Mouse (Mus musculus) heart, adult 18-20 months (tissue): ENCODE data around the gene Ninj2. TPM values are rescaled to one million over a fixed set of nuclear protein-coding genes. Genes with fewer than 3 reads are reported as not detected.

Experiments
- DNase-seq, 2 experiments: peaks; one replicate each; pipeline ENCODE4 v3.0.0; 2021 to 2022; ENCODE audit warnings: mixed read lengths in 1 of 2
- total RNA-seq, 2 experiments: library from RNA; stranded (reverse); gene quantifications; 2 replicates each; pipeline ENCODE4 v1.2.3; 2021

Ninj2 gene
- total RNA-seq, 2 experiments from 2014 or later, result not detected

DNA sequence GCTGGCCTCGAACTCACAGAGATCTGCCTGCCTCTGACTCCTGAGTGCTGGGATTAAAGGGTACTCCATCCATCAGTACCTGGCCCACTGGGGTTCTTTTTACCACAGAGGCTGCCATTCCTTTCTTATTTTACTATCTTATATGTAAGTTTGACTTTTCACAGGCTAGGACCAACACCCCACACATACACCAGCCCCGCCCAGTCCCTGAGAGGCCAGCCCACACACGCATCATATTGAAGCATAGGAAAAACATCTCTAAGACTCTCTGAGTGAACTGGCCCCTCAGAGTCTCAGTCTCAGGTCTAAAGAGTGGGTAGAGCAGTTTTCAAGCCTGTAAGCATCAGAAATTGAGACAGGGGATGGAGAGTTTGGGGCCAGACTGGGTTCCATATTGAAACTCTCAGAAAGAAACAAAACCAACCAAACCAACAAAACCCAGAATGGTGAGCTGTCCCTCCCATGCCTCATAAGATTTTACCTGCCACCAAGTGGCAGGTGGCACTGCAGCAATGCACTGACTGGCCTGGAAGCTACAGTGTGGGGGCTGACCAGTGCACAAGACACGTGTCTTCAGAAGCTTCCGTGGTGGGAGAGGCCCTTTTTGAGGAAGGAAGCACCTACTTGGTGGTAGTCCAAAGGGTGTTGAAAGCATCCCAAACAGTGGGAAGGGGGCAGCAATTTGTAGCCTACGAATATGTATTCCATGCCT is 86.0 kb downstream of the Ninj2 start:
- DNase-seq, result no peak

DNA sequence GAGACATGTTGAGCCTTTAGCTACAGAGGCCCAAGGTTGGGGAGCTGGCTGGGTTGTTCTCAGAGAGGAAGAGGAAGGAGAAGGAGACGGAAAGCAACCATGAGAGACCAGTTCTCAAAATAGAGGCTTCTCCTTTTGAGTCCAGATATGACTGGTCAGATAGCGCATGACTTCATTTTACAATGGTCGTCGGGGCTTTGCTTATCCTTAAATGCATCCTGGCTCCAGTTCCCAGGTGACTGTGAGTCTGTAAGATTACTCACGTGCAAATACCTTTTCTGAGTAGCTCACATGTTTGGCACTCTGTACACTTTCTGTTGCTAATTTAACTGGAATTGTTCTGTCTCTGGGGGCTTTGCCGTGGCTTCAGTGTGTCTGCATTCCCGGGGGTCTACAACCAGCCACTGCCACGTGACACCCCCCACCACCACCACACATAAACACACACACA is 86.6 kb downstream of the Ninj2 start:
- no peak for DNase-seq

DNA sequence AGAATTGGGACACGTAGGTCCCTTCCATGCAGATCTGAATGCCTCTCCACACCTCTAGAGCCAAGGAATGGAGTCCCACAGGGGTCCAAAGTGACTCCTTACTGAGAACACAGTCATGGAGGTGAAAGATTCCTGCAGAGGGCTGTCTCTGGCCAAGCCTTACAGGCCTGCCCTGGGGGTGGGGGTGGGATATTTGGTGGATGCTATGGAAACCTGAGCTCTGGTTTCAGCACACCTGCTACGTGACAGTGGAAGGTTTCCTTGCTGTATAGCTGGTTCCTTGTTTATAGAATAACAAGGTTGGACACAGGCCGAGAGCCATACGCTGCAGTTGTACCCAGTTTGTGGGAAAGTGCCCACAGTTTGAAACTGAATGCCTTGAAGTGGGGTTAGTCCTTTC is 87.3 kb downstream of the Ninj2 start:
- DNase-seq, result no peak

DNA sequence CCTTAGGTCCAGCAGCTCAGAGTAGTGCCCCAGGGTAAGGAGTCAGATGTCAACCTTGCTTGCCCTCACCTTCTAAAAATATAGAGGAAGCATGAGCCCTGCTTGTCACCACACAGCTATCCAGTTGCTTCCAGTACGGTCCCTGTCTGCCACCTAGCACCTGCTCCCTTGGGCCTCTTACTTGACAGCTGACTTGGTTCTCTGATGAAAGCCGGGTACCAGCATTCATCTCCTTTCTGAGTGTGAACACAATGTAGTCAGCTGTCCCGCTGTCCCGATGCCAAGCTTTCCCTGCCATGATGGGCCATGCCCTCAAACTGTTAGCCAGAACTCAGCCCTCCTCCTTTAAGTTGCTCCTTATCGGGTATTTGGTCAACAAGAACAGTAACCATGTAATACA is 89.0 kb downstream of the Ninj2 start:
- peak; percentile 72 to 78 for DNase-seq

DNA sequence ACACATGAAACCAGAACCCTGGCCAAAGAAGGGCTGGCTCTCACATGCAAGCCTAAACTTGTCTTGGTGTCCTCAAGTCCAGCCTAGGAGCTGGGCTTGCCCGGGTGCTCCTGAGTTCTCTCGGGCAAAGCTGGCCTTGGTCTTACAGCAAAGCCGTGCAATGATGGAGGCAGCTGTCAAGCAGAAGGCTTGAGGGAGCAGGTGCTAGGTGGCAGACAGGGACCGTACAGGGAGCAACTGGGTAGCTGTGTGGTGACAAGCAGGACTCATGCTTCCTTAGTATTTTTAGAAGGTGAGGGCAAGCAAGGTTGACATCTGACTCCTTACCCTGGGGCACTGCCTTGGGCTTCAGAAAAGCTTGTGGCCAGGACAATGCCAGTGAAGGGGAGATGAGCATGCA is 90.6 kb downstream of the Ninj2 start:
- no peak for DNase-seq

DNA sequence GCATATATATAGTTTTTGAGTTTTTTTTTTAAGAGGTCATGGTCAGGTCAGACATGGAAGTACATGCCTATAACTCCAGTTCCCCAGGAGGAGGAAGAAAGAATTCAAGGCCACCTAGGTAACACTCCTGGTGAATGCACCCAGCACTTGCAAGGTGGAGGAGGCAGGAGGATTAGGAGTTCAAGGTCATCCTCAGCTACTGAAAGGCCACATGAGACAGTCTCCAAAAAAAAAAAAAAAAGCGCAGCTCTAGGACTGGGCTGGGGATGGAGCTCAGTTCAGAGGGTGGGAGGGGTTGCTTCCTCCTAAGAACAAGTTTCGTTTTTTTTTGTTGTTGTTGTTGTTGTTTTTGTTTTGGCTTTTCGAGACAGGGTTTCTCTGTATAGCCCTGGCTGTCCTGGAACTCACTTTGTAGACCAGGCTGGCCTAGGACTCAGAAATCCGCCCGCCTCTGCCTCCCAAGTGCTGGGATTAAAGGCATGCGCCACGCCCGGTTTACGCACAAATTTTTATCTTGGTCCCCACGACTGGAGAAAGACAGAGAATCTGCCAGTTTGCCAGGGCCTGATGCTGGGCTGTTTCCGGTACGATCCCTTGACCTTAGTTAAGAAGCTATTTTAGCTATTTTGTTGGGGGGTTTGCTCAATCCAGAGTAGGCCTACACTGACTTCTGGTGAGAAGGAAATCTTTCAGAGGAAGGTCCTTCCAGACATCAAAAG is 92.0 kb downstream of the Ninj2 start:
- DNase-seq, result no peak

DNA sequence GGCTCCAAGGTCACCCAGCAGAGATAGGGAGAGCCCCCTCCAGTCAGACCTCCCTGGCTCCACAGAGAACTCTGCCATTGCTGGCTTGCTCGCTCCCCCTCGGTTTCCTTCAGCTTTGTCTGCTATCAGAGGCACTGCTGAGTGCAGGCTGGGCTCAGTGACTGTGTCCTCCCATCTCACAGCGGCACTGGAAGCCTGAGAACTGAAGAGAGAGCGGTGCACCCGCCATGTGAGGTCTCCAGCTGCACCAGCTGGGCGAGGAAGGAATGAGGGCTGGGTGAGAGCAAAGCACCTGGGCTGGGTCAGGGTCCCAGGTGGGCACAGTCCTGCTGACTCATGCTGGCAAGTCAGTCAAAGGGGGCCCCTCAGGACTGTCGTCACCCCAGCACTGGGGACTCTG is 92.6 kb downstream of the Ninj2 start:
- no peak for DNase-seq

DNA sequence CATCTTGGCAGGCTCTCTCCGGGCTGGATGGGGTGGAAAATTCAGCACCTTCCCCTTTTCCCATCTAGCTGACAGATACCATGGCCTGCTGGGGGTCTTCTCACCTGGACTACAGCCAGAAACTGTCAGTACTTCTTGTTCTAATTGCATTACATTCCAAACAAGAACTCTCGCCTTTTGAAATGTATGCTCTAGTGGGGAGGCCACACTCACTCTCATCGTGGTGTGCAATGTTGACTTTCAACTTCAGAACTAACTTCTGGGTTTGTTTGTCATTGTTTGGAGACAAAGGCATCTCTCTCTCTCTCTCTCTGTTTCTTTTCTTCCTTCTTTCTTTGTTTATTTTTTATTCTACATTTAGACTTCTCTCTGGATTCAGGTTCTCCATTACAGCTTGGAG is 93.4 kb downstream of the Ninj2 start:
- no peak for DNase-seq

DNA sequence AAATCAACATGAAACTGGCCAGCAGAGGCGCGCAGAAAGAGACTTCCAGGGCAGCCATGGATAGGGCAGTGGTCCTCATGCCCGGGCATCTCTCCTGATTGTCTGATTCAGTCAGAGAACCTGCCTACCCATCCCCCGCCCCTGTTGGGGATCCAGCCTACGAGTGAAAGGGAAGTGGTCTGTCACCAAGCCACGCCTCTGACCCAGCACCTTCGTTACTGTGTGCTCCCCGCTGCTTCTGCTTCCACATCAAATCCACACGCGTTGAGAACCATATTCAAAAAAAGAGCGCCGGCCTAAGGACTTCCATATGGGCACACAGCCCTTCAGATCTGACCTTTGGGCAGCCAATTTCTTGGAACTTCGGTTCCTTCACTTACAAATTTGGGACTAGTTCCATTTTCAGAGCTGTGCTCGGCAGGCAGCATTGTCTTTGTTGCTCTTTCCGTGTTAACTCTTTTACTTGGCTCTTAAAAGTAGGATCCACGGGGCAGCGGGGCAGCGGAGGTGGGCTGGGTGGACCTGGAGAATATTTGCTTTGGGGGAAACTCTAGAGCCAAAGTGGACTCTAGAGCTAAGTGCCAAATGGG is 94.5 kb downstream of the Ninj2 start:
- DNase-seq, result peak; percentile 42 to 57

DNA sequence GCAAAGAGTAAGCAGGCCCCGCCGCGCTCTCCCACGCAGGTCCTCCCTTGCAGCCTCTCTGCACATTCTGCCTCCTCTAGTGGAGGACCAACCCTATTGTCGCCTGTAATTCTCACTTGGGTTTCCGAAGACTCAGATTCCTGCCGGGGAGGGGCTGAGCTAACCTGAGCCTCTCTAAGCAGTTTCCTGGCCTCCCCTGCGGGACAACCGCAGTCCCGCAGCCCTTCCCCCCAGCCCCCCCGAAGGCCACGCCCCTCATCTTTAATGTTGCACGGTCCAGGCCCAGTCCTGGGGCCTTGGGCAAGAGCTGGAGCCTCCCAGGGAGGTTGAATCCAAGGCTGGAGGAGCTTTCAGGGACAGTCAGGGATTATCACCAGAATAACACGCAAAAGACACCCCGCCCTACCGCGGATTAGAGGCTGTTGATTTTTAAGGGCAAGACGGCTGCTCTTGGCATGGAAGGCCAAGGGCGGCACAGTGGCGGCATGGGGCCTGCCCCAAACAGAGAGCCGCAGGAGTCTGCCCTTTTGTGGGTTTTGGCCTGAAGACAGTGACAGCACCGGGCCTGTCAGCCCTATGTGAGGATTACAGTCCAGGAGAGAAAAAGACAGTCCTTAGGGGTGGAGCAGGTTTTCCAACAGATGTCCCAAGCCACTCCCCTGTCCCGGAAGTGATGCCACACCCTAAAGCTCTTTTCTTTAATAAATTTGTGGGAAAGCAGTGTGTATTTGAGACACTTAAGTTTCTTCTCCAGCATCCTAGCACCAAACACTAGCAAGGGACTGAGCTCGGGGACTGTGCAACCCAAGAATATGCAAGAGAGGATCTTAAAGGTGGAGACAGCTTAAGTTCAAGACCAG is 95.5 kb downstream of the Ninj2 start:
- DNase-seq, result peak; percentile 58 to 64

DNA sequence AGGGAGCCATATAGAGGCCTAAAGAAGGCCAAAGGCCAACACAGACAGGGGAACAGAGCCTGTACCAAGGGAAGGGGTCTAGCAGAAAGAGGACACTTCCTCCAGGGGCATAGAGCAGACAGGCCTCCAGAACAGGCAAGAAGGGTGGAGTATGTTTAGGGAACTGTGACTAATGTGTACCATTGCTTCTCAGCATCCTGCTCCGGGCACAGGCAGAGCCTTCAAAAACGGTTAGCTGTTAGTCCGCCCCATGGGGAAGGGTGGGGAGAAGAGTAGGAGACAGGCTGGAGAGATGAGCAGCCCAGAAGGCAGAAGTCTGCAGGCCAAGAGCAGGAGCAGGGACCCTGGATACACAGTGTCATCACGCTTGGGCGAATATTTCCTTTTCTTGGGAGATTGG is 96.1 kb downstream of the Ninj2 start:
- peak; percentile 41 to 58 for DNase-seq

DNA sequence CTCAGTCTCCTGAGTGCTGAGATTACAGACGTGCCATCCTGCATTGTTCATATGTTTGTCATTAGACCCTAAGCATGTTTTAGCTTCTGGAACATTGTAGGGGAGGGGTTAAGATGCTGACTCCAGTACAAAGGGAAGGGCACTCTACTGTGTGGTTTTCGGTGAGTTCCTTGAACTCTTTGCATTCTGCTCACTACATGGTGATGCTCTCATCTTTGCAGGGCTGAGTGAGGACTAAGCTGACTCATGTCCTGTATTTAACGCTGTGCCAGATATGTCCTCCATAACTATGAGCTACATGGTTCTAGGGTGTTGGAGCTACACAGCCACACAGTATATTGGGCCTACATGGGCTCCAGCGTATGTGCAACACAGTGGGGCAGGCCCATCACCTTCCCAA is 97.2 kb downstream of the Ninj2 start:
- DNase-seq, result no peak

DNA sequence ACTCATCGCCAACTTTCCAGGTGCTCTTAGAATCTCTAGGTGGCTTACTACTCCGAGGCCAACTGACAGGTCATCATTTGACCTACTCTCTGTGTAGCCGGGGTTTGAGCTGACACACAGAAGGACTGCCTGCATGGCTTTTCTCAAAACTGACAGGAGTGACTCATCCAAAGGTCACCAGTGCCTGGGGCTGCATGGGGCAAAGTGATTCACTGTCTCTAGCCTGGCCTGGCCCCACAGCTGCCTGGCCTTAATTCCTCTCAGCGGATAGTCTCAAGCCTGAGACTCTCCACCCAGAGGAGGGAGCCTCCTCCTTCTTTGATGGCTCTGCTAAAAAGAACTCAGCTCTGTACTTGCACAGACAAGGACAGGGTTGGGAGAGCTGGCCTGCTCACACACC is 97.8 kb downstream of the Ninj2 start:
- DNase-seq, result peak; percentile 63 to 79

DNA sequence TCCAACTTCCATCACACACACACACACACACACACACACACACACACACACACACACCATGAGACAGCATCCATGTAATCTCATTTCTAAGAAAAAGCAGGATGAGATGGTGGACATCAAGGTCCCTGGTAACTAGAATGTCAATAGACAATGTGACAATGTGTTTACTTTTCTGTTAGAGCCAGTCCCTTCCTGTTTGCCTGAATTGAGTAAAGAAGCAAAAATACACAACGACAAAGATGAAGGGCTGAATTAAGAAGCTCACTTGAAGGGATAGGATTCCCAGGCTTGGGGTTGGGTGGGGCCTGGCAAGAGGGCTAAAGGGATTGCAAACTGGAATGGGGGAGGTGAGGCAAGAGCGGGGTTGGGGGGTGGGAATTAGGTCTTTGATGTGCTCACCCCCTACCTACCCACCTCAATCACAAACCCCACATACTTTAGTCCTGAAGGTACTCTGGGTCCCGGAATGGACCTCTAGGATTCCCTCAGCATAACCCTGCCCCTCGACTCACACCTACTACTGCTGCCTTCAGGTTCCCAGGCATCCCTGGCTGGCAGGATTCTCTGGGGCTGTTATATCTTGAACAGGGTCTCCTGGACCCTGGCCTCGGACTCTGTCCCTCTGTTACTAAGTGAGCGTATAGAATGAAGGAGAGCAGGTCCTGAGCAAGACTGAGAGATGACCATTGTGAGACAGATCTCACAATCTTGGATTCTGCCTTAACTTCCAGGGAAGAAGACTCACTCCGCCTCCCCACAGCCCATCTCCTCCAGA is 98.4 kb downstream of the Ninj2 start:
- no peak for DNase-seq

DNA sequence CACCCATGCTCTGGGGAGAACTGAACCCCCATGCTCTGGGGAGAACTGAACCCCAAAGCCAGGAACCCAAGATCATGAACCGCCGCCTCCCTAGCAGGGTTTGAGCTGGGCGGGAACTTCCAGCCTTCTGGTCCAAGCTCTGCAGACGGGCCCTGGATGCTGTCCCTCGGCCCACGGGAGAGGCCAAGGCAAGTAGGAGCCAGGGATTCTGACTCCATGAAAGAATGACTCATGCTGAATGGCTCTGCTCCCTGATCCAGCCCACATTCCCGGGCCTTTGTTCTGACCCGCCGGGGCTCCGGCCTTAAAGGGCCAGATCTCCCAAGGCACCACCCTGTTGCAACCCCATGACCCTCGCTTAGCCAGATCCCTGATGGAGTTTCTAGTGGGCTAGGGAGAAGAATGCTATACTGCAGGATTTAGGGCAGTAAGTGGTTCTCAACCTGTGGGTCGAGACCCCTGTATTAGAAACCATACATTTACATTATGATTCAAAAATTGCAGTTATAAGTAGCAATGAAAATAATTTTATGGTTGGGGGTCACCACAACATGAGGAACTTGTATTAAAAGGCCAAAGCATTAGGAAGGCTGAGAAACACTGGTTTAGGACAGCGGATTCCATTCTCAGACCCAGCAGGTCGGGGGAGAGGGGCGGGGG is 99.2 kb downstream of the Ninj2 start:
- peak; percentile 89 to 94 for DNase-seq

DNA sequence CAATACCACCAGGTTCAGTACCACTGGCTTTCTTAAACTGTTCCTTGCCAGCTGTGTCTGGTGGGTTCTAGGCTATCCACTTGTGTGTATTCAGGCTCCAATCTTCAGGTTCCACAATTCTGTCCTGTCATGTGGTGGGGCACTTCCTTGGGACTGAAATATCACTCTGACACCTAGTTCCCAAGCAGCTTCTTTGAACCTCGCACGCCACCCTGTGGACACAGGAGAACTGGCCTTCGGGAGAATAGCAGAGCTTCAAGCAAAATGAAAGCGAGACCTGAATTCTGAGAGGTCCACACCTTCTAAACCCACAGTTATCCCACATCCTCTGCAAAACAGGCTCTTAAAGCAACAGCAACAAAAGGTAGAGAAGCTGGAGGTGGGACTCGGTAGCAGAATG is 100.0 kb downstream of the Ninj2 start:
- DNase-seq, result peak; percentile 90 to 95

DNA sequence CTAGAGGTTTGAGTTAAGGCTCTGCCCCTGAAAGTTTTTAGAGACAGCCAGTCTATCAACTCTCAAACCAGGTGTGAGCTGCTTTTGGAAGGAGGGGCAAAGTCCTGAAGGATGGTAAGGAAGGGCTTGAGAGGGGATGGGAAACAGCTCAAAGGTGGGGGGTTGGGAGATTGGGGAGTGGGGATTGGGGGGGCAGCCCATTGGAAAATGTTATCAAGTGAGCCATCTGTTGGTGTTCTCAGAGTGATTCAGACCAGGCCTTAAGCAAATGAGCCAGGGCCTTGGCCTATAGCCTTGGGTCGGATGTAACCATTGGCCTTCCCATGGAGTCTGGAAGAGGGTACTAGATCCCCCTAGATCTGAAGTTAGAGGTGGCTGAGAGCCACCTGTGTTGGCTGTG is 100.6 kb downstream of the Ninj2 start:
- no peak for DNase-seq

DNA sequence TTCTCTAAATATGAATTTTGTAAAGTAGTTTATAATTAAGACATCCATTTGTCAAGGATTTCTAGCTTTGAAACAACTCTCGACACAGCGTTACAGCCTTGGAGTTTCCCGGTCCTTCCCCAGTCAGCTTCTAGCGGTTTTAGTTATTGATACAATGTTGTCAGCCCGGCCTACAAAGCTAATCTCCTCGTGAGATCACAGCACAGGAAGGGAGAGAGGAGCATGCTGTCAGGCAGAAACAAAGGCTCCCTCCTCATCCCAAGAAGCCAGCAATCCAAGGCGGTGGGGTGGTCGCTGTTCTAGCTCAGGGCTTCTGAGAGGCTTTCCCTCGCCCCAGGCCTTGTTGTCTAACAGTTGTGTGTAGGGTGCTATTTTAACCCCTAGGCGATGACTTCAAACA is 101.2 kb downstream of the Ninj2 start:
- DNase-seq, result no peak

DNA sequence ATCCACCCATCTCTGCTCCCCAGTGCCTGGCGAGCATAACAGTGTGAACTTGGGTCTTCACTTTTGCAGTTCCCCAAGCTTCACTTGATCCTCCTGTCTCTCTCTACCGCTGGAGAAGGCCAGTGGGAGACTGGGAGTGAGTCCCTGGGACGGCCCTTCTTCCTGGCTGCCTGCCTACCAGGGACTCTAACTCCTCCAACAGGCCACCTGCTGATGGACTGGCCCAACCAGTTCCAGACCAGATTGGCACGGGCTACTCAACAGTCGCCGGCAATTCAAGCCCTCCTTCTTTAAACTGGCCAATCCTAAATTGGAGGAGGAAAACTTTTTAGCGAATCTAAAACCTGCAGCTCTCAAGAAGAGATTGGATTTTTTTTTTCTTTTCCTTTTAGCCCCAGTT is 101.8 kb downstream of the Ninj2 start:
- no peak for DNase-seq

DNA sequence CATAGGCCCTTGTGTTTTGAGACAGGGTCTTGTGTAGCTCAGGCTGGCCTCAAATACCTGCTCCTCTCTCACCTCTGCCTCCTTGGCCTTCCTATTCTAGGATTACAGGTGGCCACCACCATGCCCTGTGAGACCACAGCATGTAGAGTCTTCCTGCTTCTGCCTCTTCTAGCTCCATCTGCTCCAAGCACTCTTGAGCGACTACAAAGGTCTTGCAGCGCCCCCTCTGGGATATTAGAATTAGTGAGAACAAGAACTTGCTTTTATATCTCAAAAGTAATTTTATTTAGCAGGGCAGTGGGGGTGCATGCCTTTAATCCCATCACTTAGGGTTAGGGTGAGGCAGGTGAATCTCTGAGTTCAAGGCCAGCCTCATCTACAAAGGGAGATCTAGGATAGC is 103.7 kb downstream of the Ninj2 start:
- DNase-seq, result peak in 1 of 2 experiments; percentile 58

DNA sequence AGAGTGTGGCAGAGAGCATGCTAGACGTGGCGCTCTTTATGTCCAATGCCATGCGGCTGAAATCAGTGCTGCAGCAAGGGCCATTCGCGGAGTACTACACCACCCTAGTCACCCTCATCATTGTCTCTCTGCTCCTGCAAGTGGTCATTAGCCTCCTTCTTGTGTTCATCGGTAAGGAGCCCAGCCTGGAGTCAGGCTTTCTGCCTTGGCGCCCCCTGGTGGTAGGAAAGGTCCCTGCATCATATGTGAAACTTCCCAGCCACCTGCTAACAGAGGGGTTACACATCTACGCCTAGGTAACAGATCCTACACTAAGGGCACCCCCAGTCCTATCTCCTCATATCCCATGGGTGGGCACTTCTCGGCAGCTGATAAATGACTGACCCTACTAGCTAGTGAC is 104.8 kb downstream of the Ninj2 start:
- peak; percentile 62 to 90 for DNase-seq
